Mouse (Mus musculus) megakaryocyte, embryonic 14.5 days (primary cell): ENCODE results near the gene Sez6l.

Source experiments
- FLI1 ChIP-seq: IDR thresholded peaks from 2 replicates; pipeline ENCODE4 v1.6.1; 2012; ENCODE audit warnings: low read length, inconsistent platforms, mixed read lengths
- GATA1 ChIP-seq: IDR thresholded peaks from 3 replicates; pipeline ENCODE4 v1.6.1; 2012; ENCODE audit warnings: mixed read lengths, low read length, inconsistent platforms, borderline replicate concordance

DNA sequence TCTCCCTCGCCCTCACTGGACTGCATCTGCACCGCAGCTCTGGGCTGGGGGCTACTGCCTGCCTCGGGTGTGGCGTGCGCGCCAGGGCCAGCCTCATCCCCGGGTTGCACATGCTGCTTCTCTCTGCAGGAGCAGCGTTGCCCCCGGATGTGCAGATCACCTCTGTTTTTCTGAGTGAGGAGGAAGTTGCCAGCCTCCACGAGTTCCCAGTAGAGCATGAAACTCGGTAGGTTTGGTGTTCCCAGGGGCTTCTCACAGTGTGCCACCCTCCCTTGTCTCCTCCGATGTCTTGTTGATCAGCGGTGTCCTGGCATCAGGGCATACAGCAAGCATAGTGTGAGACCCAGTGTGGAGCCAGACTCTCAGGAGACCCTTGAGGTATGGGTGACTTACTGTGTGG is 207.7 kb downstream of the Sez6l start:
- TF ChIP-seq GATA1 = no peak
- no peak for TF ChIP-seq FLI1
